Mouse (Mus musculus): ENCODE measurements at regions not wholly inside any gene's neighbourhood (a gene's known extent, or its start where the extent isn't known, plus 50 kb on each side); places are given as distances from the start of the nearest gene placed in this dataset.

GRCm38 (mm10) chr13:28738160-28739100 lies 215.1 kb downstream of the Sox4 start:
- Histone ChIP-seq H3K36me3 (no peaks in the 10 kb centered on the region), H3K4me3 (replicated peaks) (no peak overlapping the region), H3K9me3 (replicated peaks) (no peaks in the 10 kb centered on the region), H3K4me1 (0 out of 2 replicates have a peak, but pooled peaks cover 4% of the 10 kb centered on the region), H3K4me2 (no peak overlapping the region), H3K9ac (replicated peaks) (no peak overlapping the region), H3K27ac (replicated peaks) (no peak overlapping the region), H3K27me3 (replicated peaks) (no peaks in the 10 kb centered on the region)
- ATAC-seq (ENCODE audit: low FRiP score) = no peak
- 52% methylated on average over 8 of the region's 8 CpGs for WGBS

DNA sequence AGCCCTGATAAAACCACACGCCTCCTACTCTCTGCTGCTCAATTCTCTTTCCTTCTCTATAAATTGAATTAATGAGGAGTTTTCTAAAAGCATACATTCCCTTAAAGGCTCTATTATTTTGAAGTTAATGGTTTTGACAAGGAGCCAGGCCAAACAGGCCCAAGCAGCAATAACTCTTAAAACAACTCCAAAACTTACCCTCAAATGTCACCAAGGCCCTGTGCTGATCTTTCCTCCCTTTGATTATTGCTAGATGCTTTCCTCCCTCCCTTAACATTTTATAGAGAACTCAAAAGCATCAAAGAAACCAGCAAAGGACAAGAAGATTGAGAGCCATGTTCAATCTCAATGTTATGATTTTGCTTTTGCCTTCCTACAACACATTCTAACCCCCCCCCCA lies 221.0 kb downstream of the Sox4 start:
- WGBS = 80% methylated on average over 1 of the region's 1 CpGs
- Histone ChIP-seq H3K4me2 (no peak overlapping the region), H3K4me1 (no peaks in the 10 kb centered on the region), H3K4me3 (replicated peaks) (no peak overlapping the region), H3K27me3 (replicated peaks) (no peaks in the 10 kb centered on the region), H3K36me3 (no peaks in the 10 kb centered on the region), H3K9ac (replicated peaks) (no peak overlapping the region), H3K27ac (replicated peaks) (no peak overlapping the region), H3K9me3 (replicated peaks) (no peaks in the 10 kb centered on the region)
- no peak for ATAC-seq (ENCODE audit: low FRiP score)

DNA sequence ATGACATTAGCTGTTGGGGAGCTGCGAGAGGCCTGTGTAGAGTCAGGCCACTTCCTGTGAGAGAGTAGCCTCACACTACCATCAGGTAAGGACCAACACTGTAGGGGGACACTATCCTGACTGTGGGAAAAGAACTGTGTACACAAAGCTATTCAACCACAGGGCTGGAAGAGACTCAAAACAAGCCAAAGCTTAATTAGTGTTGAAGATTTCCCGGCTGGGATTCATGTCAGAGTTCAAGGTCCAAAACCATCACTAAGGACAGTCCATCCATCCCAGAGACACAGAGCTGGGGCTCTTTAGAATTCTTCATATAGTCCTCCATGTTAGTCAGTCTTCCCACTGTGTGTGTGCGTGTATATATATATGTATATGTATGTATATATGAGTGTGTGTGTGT lies 221.5 kb downstream of the Sox4 start:
- Histone ChIP-seq H3K4me2 (no peak overlapping the region), H3K4me3 (replicated peaks) (no peak overlapping the region), H3K36me3 (no peaks in the 10 kb centered on the region), H3K27me3 (replicated peaks) (no peaks in the 10 kb centered on the region), H3K9ac (replicated peaks) (no peak overlapping the region), H3K9me3 (replicated peaks) (no peaks in the 10 kb centered on the region), H3K27ac (replicated peaks) (no peak overlapping the region), H3K4me1 (no peaks in the 10 kb centered on the region)
- WGBS = 89% methylated on average over 3 of the region's 3 CpGs
- ATAC-seq (ENCODE audit: low FRiP score) = no peak

DNA sequence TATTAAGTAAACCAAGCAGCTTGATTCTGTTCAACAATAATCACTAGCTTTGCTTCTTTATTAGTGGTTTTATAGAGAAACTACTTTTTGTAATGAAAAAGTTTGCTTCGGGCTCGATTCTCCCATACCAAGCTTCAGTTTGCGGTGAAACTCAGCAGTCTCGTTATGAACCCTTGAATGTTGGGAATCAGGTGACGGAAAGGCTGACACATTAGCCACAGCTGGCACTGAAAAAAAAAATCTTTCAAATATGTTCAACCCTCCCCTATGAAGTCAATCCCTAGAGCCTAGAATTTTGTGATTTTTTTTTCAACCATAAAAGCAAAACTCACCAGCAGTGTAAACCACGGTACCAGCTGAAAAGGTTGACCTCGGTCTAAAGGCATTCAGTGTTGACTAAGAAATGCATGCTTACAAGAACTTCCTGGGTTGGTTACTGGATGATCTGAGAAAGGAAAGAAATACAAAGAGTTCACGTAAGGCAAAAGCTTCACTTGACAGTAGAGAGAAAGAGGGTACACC lies 223.4 kb downstream of the Sox4 start:
- no peak for ATAC-seq (ENCODE audit: low FRiP score)
- no peak overlapping the region for H3K4me3 ChIP-seq (replicated peaks)
- H3K9me3 ChIP-seq (replicated peaks) = no peaks in the 10 kb centered on the region
- no peak overlapping the region for H3K4me2 ChIP-seq
- H3K9ac ChIP-seq (replicated peaks) = no peak overlapping the region
- H3K4me1 ChIP-seq = no peaks in the 10 kb centered on the region
- 92% methylated on average over 8 of the region's 8 CpGs for WGBS
- H3K36me3 ChIP-seq = no peaks in the 10 kb centered on the region
- no peak overlapping the region for H3K27ac ChIP-seq (replicated peaks)
- no peaks in the 10 kb centered on the region for H3K27me3 ChIP-seq (replicated peaks)

DNA sequence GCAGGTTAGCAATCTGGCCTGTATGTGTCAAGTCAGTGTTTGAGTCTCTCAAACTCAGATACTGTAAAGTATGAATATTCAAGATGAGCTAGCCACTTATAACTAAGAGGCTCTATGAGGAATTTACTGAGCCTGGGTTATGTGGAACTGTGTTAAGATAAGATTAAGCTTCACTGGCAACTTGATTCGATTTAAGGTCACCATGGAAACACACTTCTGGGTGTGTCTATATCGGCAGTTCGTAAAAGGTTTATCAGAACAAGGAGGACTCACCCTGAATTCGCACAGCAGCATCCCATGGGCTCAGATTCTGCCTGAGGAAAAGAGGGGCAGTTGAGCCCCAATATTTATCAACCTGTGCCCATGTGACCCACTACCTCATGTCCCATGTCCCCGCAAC lies 224.7 kb downstream of the Sox4 start:
- Histone ChIP-seq H3K4me2 (no peak overlapping the region), H3K27ac (replicated peaks) (no peak overlapping the region), H3K27me3 (replicated peaks) (no peaks in the 10 kb centered on the region), H3K9ac (replicated peaks) (no peak overlapping the region), H3K9me3 (replicated peaks) (no peaks in the 10 kb centered on the region), H3K4me1 (no peaks in the 10 kb centered on the region), H3K36me3 (no peaks in the 10 kb centered on the region), H3K4me3 (replicated peaks) (no peak overlapping the region)
- WGBS = 92% methylated on average over 5 of the region's 5 CpGs
- ATAC-seq (ENCODE audit: low FRiP score) = no peak

DNA sequence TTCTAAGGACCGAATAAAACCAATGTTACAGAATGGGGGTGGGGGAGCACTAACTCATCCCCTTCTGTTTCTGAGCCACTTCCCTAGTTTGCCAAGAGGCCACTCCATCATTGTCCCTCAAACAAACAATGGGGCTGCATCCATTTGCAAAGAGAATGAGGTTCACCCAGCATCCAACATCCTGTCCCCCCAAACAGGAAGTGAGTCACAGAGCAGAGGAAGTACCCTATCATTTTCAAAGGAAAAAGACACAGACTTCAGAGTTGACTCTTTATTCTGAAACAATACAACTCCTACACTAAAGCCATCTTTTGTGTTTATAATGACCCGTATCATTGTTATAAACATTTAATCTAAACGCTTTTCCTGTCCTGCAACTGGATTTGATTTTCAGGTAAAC lies 229.2 kb downstream of the Sox4 start:
- Histone ChIP-seq H3K4me3 (replicated peaks) (no peak overlapping the region), H3K27me3 (replicated peaks) (no peaks in the 10 kb centered on the region), H3K27ac (replicated peaks) (no peak overlapping the region), H3K9me3 (replicated peaks) (no peaks in the 10 kb centered on the region), H3K9ac (replicated peaks) (no peak overlapping the region), H3K4me2 (no peak overlapping the region), H3K4me1 (peaks cover 27% of the 10 kb centered on the region), H3K36me3 (no peaks in the 10 kb centered on the region)
- 61% methylated on average over 3 of the region's 3 CpGs for WGBS
- ATAC-seq (ENCODE audit: low FRiP score) = no peak

- Histone ChIP-seq H3K27me3 (replicated peaks) (no peaks in the 10 kb centered on the region), H3K27ac (replicated peaks) (peak overlapping the region; percentile 74; the same call in 1 of the 2 replicates), H3K9ac (replicated peaks) (no peak overlapping the region), H3K36me3 (no peaks in the 10 kb centered on the region), H3K4me3 (replicated peaks) (no peak overlapping the region), H3K9me3 (replicated peaks) (no peaks in the 10 kb centered on the region), H3K4me2 (peak overlapping the region; percentile 40), H3K4me1 (peaks cover 42% of the 10 kb centered on the region)
- no peak for ATAC-seq (ENCODE audit: low FRiP score)
- 27% methylated on average over 2 of the region's 2 CpGs for WGBS
Measured at GRCm38 (mm10) chr13:28722074-28722473, 231.4 kb downstream of the Sox4 start.

- peak overlapping the region; percentile 40 for H3K4me2 ChIP-seq
- H3K9me3 ChIP-seq (replicated peaks) = no peaks in the 10 kb centered on the region
- no peaks in the 10 kb centered on the region for H3K36me3 ChIP-seq
- peak; percentile 65 for ATAC-seq (ENCODE audit: low FRiP score)
- peaks cover 42% of the 10 kb centered on the region for H3K4me1 ChIP-seq
- H3K27me3 ChIP-seq (replicated peaks) = no peaks in the 10 kb centered on the region
- no peak overlapping the region for H3K4me3 ChIP-seq (replicated peaks)
- peak overlapping the region; percentile 74 for H3K27ac ChIP-seq (replicated peaks)
- H3K9ac ChIP-seq (replicated peaks) = no peak overlapping the region
- 26% methylated on average over 11 of the region's 11 CpGs for WGBS
Measured at GRCm38 (mm10) chr13:28721548-28721981, 231.9 kb downstream of the Sox4 start.

DNA sequence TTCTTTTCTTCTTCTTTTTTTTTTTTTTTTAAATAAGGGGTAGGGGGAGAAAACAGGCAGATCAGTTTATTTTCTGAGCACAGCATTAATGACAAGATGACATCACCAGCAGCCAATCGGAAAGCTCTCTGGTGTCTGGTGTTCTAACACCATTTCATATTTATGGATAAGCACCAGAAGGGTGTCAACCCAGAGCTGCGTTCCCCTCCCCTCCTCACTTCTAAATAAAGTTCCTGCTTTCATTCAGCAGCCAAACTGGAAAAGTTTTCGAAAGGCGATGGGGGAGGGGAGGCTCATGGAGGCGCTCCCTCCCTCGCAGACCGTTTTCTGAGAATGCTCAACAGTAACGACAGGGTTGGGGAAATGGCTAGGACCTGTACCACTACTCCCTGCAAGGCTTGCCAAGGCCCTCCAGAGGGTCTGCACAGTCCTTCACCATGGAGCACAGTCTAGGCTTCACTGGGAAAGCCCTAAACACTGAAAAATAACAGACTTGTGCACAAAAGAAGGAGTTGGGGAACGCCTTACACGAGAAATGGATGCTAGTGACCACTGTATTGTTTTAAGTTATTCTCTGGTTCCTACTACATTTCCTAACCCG lies 232.8 kb downstream of the Sox4 start:
- peak; percentile 51; the same call in 1 of the 2 replicates for ATAC-seq (ENCODE audit: low FRiP score)

GRCm38 (mm10) chr13:28720169-28720568 lies 233.3 kb downstream of the Sox4 start:
- H3K9ac ChIP-seq (replicated peaks) = no peak overlapping the region
- no peak overlapping the region for H3K4me3 ChIP-seq (replicated peaks)
- H3K36me3 ChIP-seq = no peaks in the 10 kb centered on the region
- ATAC-seq (ENCODE audit: low FRiP score) = no peak
- 0 out of 2 replicates have a peak overlapping the region, but pooled peaks have one; percentile 9 for H3K4me2 ChIP-seq
- no peaks in the 10 kb centered on the region for H3K9me3 ChIP-seq (replicated peaks)
- peak overlapping the region; percentile 64 for H3K27ac ChIP-seq (replicated peaks)
- peaks cover 42% of the 10 kb centered on the region for H3K4me1 ChIP-seq
- WGBS = 61% methylated on average over 11 of the region's 11 CpGs
- H3K27me3 ChIP-seq (replicated peaks) = no peaks in the 10 kb centered on the region

More for the DNA sequence above, 232.8 kb downstream of the Sox4 start:
- Histone ChIP-seq H3K4me1 (peaks cover 42% of the 10 kb centered on the region), H3K4me3 (replicated peaks) (no peak overlapping the region), H3K9me3 (replicated peaks) (no peaks in the 10 kb centered on the region), H3K4me2 (peak overlapping the region; percentile 40), H3K9ac (replicated peaks) (no peak overlapping the region), H3K36me3 (no peaks in the 10 kb centered on the region), H3K27ac (replicated peaks) (peak overlapping the region; percentile 74), H3K27me3 (replicated peaks) (no peaks in the 10 kb centered on the region)
- WGBS = 37% methylated on average over 11 of the region's 11 CpGs

- no peak overlapping the region for H3K9ac ChIP-seq (replicated peaks)
- no peaks in the 10 kb centered on the region for H3K36me3 ChIP-seq
- H3K4me1 ChIP-seq = peaks cover 42% of the 10 kb centered on the region
- H3K4me2 ChIP-seq = peak overlapping the region; percentile 16; the same call in 1 of the 2 replicates
- WGBS = 17% methylated on average over 5 of the region's 5 CpGs
- H3K27me3 ChIP-seq (replicated peaks) = no peaks in the 10 kb centered on the region
- H3K27ac ChIP-seq (replicated peaks) = peak overlapping the region; percentile 66; the same call in 1 of the 2 replicates
- no peaks in the 10 kb centered on the region for H3K9me3 ChIP-seq (replicated peaks)
- H3K4me3 ChIP-seq (replicated peaks) = no peak overlapping the region
- ATAC-seq (ENCODE audit: low FRiP score) = no peak
Measured at GRCm38 (mm10) chr13:28718868-28719265, 234.6 kb downstream of the Sox4 start.

Data from neural tube, embryonic 15.5 days (tissue).